In the genomic region with DNA sequence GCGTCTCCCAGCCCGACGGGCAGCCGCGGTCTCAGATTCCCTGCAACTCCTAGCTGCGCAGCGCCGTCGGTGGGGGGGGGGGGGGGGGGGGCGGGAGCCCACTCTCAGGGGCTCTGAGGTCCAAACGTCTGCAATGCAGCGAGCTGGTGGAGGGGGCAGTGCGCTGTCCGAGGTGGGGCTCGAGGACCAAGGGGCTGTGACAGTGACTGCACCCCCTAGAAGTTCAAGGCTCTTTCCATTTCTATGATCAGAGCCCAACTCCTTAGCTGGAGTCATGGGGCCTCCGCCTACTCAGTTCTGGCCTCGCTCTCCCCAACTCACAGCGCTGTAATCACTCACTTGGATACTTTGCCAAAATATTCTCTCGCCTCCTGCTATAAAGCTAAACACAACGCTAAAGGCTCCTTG, we compare ENCODE assay signal across 8 mouse cellular contexts. TPM values are rescaled to one million over a fixed set of nuclear protein-coding genes. Genes with fewer than 3 reads are reported as not detected.
DNase-seq lines count a peak whose midpoint lies in the region; ATAC-seq and TF ChIP-seq lines count a peak whose summit lies in the region.

No protein-coding gene starts in this region.

- peaks cover 31% of the 10 kb centered on the region for H3K27me3 ChIP-seq in embryonic facial prominence, embryonic 15.5 days
- peaks cover 30% of the 10 kb centered on the region for H3K27me3 ChIP-seq in intestine, embryonic 16.5 days (replicated peaks; ENCODE audit: control insufficient read depth, insufficient read depth, low read length)
- H3K27me3 ChIP-seq in neural tube, embryonic 13.5 days: no peaks in the 10 kb centered on the region

- no peak for TF ChIP-seq CTCF in lung, adult 2 months (IDR thresholded peaks at IDR 0.05; ENCODE audit: insufficient read depth, low read length)

- 0 out of 2 replicates have a peak overlapping the region, but pooled peaks have one; percentile 1 for H3K9ac ChIP-seq in embryonic facial prominence, embryonic 15.5 days
- H3K9ac ChIP-seq in intestine, embryonic 16.5 days (ENCODE audit: low read depth, low read length): peak overlapping the region; percentile 71
- H3K9ac ChIP-seq in neural tube, embryonic 13.5 days: peak overlapping the region; percentile 91

- WGBS in lung, adult 2 months: 6% methylated on average over 16 of the region's 20 CpGs
- 3% methylated on average over 13 of the region's 20 CpGs for WGBS in embryonic facial prominence, embryonic 15.5 days
- 4% methylated on average over 14 of the region's 20 CpGs for WGBS in intestine, embryonic 16.5 days
- 4% methylated on average over 18 of the region's 20 CpGs for WGBS in neural tube, embryonic 13.5 days

- H3K4me1 ChIP-seq in lung, adult 2 months (ENCODE audit: control insufficient read depth, insufficient read depth, low read length): no peaks in the 10 kb centered on the region
- peaks cover 19% of the 10 kb centered on the region for H3K4me1 ChIP-seq in embryonic facial prominence, embryonic 15.5 days
- peaks cover 9% of the 10 kb centered on the region; the same call in 1 of the 2 replicates for H3K4me1 ChIP-seq in intestine, embryonic 16.5 days (ENCODE audit: control insufficient read depth, insufficient read depth, low read length)
- H3K4me1 ChIP-seq in neural tube, embryonic 13.5 days (replicated peaks): peaks cover 47% of the 10 kb centered on the region

- H3K4me2 ChIP-seq in embryonic facial prominence, embryonic 15.5 days (replicated peaks): peak overlapping the region; percentile 100
- H3K4me2 ChIP-seq in intestine, embryonic 16.5 days (ENCODE audit: low read depth, low read length): peak overlapping the region; percentile 99
- H3K4me2 ChIP-seq in neural tube, embryonic 13.5 days: peak overlapping the region; percentile 78

- TF ChIP-seq POLR2A in lung, adult 2 months (IDR thresholded peaks at IDR 0.05; ENCODE audit: borderline replicate concordance, extremely low read depth, low read depth, low read length): no peak

- no peak for ATAC-seq in embryonic facial prominence, embryonic 15.5 days (ENCODE audit: insufficient number of reproducible peaks, low FRiP score, low TSS enrichment, low read depth)
- peak; percentile 48 for ATAC-seq in intestine, embryonic 16.5 days
- ATAC-seq in neural tube, embryonic 13.5 days (ENCODE audit: low read depth): peak; percentile 27

- H3K4me3 ChIP-seq in lung, adult 2 months (replicated peaks; ENCODE audit: extremely low read depth, low read depth, low read length): peak overlapping the region; percentile 22
- H3K4me3 ChIP-seq in embryonic facial prominence, embryonic 15.5 days (replicated peaks): peak overlapping the region; percentile 69
- peak overlapping the region; percentile 65 for H3K4me3 ChIP-seq in intestine, embryonic 16.5 days (ENCODE audit: low read length)
- H3K4me3 ChIP-seq in neural tube, embryonic 13.5 days: peak overlapping the region; percentile 82

- H3K9me3 ChIP-seq in embryonic facial prominence, embryonic 15.5 days (replicated peaks): no peaks in the 10 kb centered on the region
- no peaks in the 10 kb centered on the region for H3K9me3 ChIP-seq in intestine, embryonic 16.5 days (ENCODE audit: control insufficient read depth, low read length)
- H3K9me3 ChIP-seq in neural tube, embryonic 13.5 days: no peaks in the 10 kb centered on the region

- no peak overlapping the region for H3K27ac ChIP-seq in embryonic facial prominence, embryonic 15.5 days (replicated peaks)
- H3K27ac ChIP-seq in intestine, embryonic 16.5 days (ENCODE audit: low read length): no peak overlapping the region
- peak overlapping the region; percentile 98 for H3K27ac ChIP-seq in neural tube, embryonic 13.5 days (replicated peaks)

- DNase-seq in lung, adult 2 months: no peak
- DNase-seq in lung, postnatal 36 days: no peak
- no peak for DNase-seq in frontal cortex, postnatal 25 days (ENCODE audit: low spot score in 2 of 2)
- DNase-seq in thymus, postnatal 10 days (ENCODE audit: low spot score in 2 of 2): no peak
- no peak for DNase-seq in gastrocnemius, postnatal 36 days

- intact Hi-C loops in gastrocnemius, postnatal 36 days (cut with DNase I): no loop called here

- no peaks in the 10 kb centered on the region for H3K36me3 ChIP-seq in embryonic facial prominence, embryonic 15.5 days
- H3K36me3 ChIP-seq in intestine, embryonic 16.5 days (ENCODE audit: control insufficient read depth, insufficient read depth, low read length): no peaks in the 10 kb centered on the region
- no peaks in the 10 kb centered on the region for H3K36me3 ChIP-seq in neural tube, embryonic 13.5 days

RNA-seq across cellular contexts. Expression of gene Gm13090, which starts 19.5 kb away (rescaled TPM):
- not detected in 2 replicates for polyA plus RNA-seq in lung, adult 2 months (2012; rRNA removed)
- not detected in 2 replicates for polyA plus RNA-seq in embryonic facial prominence, embryonic 15.5 days (2015; fragmentation: Nextera tagmentation; extraction: Ambion mirVana)
- polyA plus RNA-seq in intestine, embryonic 16.5 days (2015; fragmentation: Nextera tagmentation; extraction: Ambion mirVana): not detected in 2 replicates
- 0.36 TPM in 1 of 2 replicates, not detected in the other for polyA plus RNA-seq in neural tube, embryonic 13.5 days (2015; fragmentation: Nextera tagmentation; extraction: Ambion mirVana)
- not detected for total RNA-seq in gastrocnemius, postnatal 36 days (2021)

RNA-seq across cellular contexts. Expression of gene Vamp3, which starts 51.1 kb away (rescaled TPM):
- 37.7 and 70.5 TPM in 2 replicates for polyA plus RNA-seq in lung, adult 2 months (2012; rRNA removed)
- 121 and 123 TPM in 2 replicates for polyA plus RNA-seq in embryonic facial prominence, embryonic 15.5 days (2015; fragmentation: Nextera tagmentation; extraction: Ambion mirVana)
- 122 TPM in 2 replicates for polyA plus RNA-seq in intestine, embryonic 16.5 days (2015; fragmentation: Nextera tagmentation; extraction: Ambion mirVana)
- 55.6 and 69.1 TPM in 2 replicates for polyA plus RNA-seq in neural tube, embryonic 13.5 days (2015; fragmentation: Nextera tagmentation; extraction: Ambion mirVana)
- total RNA-seq in gastrocnemius, postnatal 36 days (2021): 10 to 100 TPM; 48.7 to 49.6 TPM

Comparison
In these comparisons a context has a peak if more than half of its experiments do, and no peak if none do; other contexts are left out.
1. H3K4me3 ChIP-seq: peak in every context shown above with its lines; median percentile 82 in neural tube, embryonic 13.5 days; 69 in embryonic facial prominence, embryonic 15.5 days; 65 in intestine, embryonic 16.5 days; 22 in lung, adult 2 months.
2. H3K9ac ChIP-seq: peak in every context shown above with its lines; median percentile 91 in neural tube, embryonic 13.5 days; 71 in intestine, embryonic 16.5 days; 1 in embryonic facial prominence, embryonic 15.5 days.